Mouse (Mus musculus) urinary bladder, adult 2 months (tissue): ENCODE measurements at regions not wholly inside any gene's neighbourhood (a gene's known extent, or its start where the extent isn't known, plus 50 kb on each side); places are given as distances from the start of the nearest gene placed in this dataset.
"Not testable (repeated sequence)": the region's sequence is repeated elsewhere in the genome, so short reads cannot be mapped to it uniquely, and the experiment has no call there.

Experiments used
- DNase-seq: peaks from one replicate; pipeline ENCODE4 v3.0.0; 2022; ENCODE audit warnings: low spot score

DNA sequence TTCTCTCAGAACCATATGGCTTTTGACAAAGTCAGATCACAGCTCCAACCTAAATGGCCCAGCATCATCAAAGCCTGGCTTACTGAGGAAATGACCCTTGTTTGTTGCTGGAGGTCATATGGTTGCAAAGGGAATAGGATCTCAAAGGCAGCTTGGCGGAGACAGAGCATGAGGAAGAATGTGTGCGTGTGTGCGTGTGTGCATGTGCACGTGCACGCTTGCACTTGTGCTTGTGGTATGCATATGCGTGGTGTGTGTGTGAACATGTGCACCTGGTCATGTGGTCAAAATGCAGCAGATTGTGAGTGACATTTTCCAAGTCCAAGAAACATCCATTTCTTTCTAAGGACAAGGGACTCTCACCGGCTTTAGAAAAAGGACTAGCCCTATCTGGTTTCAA is 216.9 kb downstream of the Dact1 start:
- no peak for DNase-seq

DNA sequence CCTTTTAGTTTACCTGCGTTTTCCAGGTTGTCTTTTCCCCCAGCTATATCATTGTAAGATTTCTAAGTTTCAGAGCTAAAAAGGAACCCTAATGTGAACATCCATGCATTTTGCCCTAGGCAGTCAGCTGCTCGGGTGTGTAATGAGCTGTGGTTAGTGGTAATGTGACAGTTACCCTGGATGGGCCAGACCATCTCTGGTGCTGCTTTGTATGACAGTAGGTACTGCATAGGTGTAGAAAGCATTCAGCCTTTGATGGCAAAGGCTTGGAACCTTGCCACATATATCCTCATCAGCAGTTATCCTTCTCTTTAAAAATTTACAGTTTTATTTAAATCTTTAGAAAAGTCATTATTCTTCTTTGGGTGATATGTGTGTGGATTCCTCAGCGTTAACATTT is 222.5 kb downstream of the Dact1 start:
- no peak for DNase-seq

DNA sequence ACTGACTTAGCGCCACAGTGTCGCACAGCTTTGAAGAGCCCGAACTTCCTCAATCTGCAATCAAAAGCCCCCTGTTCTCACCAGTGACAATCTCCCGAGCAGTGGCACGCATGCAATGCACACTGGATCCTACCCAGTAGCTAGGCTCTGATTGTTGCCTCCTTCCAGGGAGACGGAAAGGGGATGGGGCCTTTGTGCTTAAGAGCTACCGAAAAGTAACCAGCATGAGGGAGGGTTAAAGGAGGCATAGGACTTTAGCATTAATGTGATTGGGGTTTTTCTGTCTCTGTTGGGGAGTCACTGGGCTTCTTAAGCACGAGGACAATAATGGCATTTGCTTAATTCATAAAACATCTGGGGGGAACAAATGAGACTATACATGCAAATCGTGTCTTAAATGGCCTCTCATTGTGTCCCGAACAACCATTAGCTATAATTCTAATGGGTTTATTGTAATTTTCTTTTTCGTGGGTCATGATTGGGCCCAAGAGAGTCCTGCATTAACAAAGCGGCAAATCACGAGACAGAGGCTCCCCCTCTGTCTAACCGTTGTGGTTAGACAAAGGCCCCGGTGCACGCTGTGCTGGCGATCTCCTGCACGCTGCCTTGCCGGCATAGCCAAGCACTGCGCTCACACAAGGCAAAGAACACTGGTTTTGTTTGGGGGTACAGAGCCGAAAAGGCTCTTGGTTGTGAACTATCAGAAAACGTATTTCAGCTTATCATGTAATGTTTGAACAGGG is 223.2 kb downstream of the Dact1 start:
- DNase-seq = no peak

DNA sequence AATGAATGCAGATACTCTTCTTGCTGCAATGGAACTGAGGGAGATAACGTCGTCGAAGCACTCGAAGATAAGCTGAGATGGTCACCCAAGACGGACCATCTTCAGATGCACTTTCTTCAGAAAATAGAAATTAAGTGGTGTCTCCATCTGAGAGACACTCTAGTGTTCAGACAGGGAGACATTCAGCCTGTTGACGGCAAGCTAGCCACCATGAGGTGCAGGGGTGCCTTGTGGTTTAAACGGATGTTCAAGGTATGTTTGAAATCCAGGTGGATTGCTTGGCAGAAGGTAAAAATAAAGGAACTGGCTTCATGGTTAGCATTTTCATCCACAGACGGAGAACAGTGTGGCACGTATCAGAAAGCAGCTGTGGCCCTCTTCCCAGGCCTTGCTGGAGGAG is 224.0 kb downstream of the Dact1 start:
- DNase-seq = no peak

DNA sequence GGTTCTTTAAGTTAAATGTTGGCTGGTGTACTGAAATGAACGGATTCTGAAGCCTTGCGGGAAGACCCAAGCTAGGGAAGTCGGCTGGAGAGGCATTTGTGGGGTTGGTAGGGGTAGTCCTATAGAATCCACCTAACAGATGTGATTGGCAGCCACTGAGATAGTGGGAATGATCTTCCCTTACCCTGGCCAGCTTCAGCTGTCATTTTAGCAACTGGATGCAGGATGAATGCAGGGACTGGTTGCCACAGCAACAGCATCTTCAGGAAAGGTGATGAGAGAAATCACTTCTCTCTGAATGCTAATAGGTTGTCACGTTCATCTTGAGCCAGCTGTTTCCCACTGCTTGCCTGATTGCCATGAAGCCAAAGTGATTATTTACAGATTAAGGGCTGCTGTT is 224.5 kb downstream of the Dact1 start:
- DNase-seq = no peak

DNA sequence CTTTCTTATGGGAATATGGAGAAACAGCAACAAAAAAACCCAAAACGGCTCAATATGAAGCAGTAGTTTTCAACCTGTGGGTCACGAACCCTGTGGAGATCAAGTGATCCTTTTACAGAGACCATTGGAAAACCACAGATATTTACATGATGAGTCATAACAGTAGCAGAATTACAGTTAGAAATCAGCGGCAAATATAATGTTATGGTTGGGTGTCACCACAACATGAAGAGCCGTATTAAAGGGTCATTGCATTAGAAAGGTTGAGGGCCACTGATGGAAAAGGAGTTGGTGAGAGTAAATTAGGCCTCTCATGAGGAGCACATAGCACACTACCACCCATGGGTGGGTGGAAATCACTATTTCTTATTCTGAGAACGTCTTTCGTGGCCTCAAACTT is 225.6 kb downstream of the Dact1 start:
- DNase-seq = no peak

DNA sequence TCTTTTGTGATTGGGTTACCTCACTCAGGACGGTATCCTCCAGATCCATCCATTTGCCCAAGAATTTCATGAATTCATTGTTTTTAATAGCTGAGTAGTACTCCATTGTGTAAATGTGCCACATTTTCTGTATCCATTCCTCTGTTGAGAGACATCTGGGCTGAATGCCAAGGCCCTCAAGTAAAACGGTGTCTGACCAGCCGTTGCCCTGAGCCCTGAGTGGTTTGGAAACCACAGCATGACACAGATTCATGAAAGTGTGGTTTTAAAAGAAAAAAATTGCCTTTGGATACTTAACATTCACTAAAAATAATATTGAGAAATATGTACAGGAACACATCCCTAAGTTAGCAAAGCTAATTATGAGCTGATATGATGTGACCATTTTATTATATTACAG is 226.1 kb downstream of the Dact1 start:
- DNase-seq = not testable (repeated sequence)

DNA sequence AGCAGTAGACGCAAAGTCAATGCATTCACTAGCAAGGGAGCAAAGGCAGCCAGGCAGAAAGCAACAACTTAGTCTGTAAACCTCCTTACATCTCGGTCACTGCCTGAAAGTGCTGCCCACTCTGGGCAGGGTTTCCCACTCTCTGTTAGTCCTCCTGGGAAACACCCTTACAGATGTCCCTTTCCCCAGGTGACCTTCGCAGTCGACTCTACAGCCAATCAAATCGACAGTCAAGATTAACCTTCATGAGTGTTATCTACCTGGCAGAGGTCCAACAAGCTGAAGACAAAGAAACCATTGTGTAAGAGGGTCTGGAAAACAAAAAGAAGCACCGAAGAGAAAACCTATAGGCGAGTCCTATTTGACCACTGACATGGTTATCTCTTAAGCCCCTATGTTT is 229.0 kb downstream of the Dact1 start:
- no peak for DNase-seq

DNA sequence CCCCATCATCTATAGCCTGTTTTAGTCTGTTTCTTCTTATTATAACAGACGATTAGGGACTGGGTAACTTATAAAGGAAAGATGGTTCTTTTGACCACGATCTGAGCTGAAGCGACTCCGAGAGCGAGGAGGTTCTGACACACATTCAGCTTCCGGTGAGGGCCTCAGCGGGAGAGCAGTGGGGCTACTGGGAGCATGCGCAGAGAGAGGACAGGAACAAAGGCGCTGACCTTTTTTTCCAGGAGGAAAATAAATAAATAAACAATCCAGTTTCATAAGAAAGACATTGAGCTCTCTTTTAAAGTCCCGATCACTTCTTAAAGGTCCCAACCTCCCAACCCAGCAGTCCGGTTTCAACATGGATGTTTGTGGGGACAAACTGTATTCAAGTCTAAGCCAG is 230.6 kb downstream of the Dact1 start:
- no peak for DNase-seq

DNA sequence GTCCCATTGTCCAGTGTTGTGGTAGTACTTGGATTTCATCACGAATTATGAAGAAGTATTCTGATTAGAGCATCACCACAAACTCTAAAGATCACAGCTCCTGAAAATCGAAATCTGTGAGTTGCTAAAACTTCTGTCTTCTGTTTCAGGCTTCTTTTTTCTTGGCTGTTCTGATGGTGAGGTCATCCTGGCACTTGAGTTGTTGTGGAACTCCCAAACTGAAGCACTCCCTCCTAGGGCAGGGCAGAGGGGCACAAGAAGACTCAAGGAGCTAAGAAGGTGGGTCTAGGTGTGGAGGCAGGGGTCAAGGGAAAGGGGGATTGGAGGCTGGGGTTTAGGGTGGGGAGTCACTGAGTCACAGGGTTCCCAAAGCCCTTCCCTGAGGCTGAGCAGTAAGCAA is 232.3 kb downstream of the Dact1 start:
- DNase-seq = no peak

DNA sequence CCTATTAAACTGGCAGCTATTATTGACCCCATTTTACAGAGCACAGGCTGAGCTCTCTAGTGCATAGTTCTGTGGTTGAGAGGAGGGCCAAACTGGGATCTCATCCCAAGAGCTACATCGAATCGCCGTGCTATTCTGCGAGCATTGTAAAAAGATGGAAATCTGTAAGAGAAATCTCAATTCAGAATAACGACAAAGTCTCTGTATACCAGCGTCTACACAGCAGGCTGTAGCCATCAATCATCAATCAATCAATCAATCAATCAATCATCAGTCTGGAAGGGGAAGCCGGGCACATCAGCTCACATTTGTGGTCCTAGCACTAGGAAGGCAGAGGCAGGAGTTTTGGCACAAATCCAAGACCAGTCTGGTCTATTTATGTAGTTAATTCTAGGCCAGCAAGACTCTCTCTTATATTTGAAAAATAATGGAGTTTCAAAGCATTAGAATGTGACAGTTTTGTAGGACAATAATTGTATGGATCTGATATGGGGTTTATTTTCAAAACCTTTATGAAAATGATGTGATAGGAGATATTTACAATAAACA is 234.0 kb downstream of the Dact1 start:
- no peak for DNase-seq

DNA sequence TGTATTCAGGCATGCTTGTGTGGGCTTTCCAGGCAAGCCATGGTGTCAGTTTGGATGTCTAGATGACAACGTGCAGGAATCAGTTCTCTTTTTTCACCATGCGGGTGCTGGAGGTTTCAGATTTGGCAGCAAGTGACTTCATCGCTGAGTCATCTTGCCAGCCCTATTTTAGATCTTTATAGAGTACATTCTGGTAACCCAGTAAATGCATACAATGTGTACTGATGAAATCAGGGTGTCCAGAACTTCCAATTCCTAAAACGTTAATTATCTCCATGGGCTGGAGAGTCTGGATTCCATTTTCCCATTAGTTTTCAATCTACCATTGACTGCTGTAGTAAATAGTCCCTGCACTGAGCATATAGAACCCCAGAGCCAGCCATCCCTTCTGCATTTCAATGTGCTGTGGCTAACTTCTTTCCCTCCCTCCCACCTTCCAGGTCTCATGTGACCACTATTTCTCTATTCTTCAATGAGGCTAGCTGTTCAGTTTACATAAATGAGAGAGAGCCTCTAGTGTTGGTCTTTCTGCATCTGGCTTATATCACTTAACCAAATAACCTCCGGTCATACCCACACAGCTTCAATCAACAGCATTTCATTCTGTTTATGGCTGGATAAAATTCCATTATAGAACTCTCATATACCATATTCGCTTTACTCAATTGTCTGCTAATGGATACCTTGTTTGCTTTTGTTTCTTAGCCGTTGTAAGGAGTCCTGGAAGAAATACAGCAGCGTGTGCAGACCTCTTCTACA is 234.9 kb downstream of the Dact1 start:
- no peak for DNase-seq

DNA sequence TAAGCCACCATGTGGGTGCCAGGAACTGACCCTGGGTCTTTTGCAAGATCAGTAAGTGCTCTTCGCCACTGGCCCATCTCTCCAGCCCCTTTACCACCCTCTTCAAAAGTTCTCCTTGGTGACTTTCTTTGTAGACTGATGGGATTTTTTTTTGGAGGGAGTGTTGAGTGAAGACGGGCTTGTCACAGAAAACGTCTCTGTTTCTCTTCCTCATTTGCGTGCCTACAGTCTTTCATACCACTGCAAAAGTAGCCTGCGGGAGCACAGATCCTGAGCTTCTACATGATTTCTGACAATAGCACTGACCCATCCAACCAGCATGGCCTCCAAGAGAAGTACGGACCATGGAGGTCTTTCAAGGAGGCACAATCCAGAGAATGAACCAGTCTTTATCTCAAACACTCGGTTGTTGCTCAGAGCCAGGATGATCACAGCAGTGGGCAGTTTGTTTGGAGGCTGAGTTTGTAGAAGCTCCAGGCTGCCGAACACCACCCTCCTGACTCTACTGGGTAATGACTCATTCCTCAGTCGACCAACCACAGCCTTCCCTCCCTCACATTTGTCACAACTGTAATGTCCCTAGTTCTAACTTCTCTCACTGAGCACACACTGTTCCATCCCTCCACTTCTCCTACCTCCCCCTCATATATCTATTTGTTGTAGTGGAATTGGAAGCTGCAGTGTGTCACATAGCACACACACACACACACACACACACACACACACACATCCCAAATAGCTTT is 237.0 kb downstream of the Dact1 start:
- no peak for DNase-seq

DNA sequence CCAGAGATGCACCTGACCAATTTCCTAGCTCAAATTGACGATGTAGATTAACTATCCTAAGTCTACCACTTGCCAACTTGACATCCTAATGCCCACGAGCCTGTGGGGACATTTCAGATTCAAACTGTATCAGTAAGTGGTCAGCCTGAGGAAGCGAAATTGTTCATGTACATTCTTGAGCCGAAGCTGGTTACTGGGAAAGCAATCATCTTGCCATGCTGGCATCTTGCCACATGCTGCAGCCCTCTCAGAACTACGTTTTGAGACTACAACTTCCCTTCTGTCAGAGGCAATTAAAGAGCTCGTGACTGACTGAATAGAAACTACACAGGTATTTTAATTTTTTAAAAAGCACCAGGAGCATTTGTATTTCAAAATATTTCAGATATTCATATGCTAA is 239.7 kb downstream of the Dact1 start:
- DNase-seq = no peak

DNA sequence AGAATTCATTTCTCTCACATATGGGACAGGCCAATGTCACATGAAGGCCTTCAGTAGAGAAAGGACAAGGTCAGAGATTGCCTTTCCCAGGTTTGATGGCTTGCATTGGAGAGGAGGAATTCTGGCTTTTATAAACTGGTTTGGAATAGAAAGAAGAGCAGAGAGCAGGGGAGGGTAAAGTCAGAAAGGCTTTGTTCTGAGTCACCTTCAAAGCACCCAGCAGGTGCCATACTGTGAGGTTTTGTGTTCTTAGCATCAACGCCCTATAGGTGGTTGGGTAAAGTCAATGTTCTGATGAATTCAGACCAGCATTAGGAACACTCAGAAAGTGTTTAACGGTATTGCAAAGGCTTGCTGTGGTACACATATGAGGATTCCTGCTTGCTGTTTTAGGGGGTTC is 244.5 kb downstream of the Dact1 start:
- DNase-seq = no peak

DNA sequence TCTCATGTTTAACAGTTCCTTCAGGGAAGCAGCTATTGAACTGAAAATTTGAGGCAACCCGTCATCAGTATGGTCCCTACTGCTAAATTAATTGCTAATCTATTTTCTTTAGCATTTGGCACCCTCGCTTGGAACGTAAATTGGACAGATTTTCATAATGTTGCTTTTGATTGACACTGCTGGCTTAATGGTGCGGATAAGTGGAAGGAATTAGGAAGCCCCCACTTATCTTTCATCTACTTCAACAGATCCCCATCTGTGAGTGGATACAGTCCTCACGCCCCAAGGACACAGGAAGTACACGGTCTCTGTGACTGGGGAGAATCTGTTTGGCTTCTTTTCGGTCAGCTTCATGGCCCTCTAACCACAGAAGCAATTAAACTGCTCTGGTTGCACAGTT is 251.6 kb downstream of the Dact1 start:
- no peak for DNase-seq

DNA sequence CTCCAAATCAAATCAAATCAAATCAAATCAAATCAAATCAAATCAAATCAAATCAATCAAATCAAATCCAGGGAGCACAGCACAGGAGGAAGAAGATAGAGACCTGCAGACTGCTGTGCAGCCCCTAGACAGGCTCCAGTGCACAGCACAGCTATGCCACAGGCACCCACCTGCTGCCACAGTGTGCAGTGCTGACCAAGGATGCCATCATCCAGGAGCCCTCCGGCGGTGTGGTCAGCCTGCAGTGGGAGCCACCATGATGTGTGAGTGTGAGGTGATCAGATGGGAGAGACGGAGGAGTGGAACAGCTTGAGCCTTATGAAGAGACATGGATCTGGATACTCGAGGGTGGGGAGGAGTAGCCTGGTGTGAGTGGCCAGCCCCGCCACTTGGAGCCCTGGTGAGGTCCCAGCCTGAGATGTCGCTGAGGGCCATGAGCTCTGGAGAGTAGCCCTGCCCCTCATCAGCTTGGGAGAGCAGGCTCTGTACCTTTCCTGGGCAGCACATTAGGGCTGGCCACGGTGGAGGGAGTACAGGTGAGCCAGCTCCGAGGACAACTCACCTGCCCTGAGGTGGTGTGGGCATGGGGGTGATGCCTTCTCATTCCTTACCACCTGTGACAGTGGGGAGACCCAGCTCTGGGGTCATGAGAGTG is 252.4 kb downstream of the Dact1 start:
- no peak for DNase-seq

DNA sequence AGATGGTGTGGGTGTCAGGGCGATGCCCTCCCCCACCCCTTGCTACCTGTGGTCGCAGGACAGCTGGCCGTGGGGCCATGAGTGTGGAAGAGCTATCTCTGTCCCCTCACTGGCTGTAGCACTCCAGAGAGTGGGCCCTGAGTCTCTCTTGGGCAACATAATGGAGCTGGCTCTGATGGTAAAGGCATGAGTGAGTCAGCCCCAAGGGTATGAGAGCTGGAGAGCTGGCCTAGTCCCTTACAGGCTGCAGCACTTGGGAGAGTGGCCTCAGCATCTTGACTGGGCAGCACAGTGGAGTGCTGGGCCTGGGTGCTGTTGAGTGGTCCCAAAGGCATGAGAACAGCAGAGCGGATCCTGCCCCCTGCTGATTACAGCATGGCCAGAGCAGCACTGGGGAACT is 253.5 kb downstream of the Dact1 start:
- DNase-seq = no peak

DNA sequence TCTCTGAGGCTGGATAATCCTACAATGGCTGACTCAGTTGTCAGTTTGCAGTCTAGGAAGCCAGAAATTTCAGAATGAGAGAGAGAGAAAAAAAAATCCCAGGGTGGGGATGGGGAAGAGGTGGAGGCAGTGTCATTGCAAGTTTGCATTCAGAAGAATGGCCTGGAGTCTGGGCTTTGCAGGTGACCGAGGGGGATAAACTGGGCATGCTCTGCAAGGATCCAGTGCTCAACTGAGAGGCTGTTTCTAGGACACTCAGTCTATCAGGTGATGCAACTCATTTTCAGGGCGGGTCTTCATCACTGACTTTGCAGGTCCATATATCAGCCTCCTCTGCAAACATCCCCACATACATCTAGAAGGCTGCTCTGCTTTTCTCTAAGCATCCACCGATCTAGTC is 256.7 kb downstream of the Dact1 start:
- DNase-seq = no peak

DNA sequence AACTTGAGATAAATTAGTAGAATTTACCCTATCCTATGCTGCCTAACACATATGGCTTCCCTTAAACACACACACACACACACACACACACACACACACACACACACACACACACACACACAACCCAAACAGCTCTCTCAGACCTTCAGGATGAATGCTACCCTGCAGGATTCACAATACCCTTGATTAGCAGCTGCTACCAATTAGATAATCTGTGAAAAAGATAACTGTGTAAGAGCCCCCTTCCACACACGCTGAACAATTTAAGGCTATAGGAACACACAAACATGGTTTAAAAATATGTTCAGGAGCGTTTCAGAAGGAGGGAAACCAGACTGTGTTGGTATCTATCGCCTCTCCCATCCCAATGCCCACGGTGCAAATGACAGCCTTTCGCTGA is 258.6 kb downstream of the Dact1 start:
- DNase-seq = no peak

DNA sequence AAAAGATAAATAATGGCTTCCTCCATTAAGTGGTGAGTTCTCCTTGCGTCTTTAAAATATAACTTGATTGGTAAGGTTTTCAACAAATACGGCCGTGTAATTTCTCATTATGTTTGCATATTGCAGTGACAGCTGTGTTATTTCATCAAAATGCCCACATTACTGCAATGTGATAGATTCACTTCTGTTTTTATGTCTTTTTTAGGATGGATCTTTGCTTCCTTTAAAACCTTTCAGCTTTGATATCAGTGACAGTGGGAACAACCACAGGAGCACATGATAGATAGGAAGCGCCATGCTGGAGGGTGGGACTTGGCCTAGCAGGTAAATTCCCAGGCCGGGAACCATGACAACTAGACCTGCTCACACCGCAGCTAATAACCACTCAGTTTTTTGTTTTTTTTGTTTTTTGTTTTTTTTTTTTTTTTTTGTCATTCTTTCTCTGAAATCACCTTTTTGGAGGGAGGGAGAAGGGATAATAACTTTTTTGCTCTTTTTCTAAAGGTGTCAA is 259.3 kb downstream of the Dact1 start:
- no peak for DNase-seq

DNA sequence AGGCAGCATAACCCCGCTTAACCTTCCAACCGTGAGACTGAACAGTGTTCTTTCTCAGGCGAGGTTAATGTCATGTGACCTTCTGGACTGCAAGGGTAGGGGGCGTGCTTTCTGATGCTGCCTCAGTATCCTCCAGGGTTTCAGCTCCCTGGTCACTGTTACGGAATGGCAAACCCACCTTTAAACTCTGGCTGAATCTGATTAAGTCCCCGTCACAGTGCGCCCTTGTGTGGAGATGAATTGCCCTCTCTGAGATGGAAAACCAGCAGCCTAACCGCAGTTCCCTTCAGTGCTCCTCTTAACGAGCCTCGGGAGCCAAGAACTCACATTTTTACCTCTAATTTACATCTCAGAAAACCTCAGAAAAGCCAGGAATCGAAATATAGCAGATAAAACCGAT is 260.0 kb downstream of the Dact1 start:
- DNase-seq = no peak
